In the genomic region with DNA sequence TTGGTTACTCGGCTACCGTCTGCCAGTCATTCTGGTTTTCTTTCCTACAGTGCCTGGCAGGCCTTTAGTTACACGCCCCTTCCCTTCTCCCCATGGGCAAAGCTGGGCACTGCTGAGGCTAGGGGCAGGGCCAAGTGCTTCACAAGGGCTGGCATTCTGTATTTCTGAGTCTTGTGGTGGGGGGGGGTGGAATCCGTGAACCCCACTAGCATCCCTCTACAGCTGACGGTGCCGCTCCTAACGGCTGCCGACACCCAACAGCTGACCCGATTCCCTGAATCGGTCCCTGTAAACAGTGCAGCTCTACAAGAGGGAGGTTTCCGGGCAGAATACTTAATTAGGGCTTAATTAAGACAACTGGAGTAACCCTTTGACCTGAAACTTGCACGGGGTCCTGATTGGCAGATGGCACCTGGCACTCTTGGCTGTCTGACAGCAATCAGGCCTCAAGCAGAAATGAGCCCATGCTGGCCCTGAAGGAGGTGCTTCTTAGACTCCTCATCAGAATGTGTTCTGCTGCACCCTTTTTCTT, we compare ENCODE assay signal across 10 mouse cellular contexts. TPM values are rescaled to one million over a fixed set of nuclear protein-coding genes. Genes with fewer than 3 reads are reported as not detected.
DNase-seq lines count a peak whose midpoint lies in the region; ATAC-seq and TF ChIP-seq lines count a peak whose summit lies in the region.
"Had no signal": no experiment of that assay in that cellular context is flagged by ENCODE, and none has a peak within 500 bp of the region (broad histone marks: within the 10 kb centered on the region; RNA-seq: fewer than 3 reads in every experiment).

No protein-coding gene starts in this region.

- peak; percentile 24; the same call in 1 of the 2 replicates for ATAC-seq in embryonic facial prominence, embryonic 15.5 days (ENCODE audit: insufficient number of reproducible peaks, low FRiP score, low TSS enrichment, low read depth)

- no peaks in the 10 kb centered on the region for H3K9me3 ChIP-seq in embryonic facial prominence, embryonic 15.5 days (replicated peaks)

- no peak overlapping the region for H3K4me2 ChIP-seq in embryonic facial prominence, embryonic 15.5 days (replicated peaks)

- 33% methylated on average over 12 of the region's 12 CpGs for WGBS in embryonic facial prominence, embryonic 15.5 days

- peaks cover 12% of the 10 kb centered on the region; the same call in 1 of the 2 replicates for H3K4me1 ChIP-seq in embryonic facial prominence, embryonic 15.5 days

- no peaks in the 10 kb centered on the region for H3K27me3 ChIP-seq in embryonic facial prominence, embryonic 15.5 days

- no peak overlapping the region for H3K4me3 ChIP-seq in embryonic facial prominence, embryonic 15.5 days (replicated peaks)
- peak overlapping the region; percentile 11; the same call in 1 of the 2 replicates for H3K4me3 ChIP-seq in layer of hippocampus, adult 2 months
- H3K4me3 ChIP-seq: heart, adult 2 months had no signal

- no peak overlapping the region for H3K27ac ChIP-seq in embryonic facial prominence, embryonic 15.5 days (replicated peaks)
- peak overlapping the region; percentile 58 for H3K27ac ChIP-seq in layer of hippocampus, adult 2 months
- H3K27ac ChIP-seq: heart, adult 2 months had no signal

- no peaks in the 10 kb centered on the region for H3K36me3 ChIP-seq in embryonic facial prominence, embryonic 15.5 days

- no peak for TF ChIP-seq CTCF in layer of hippocampus, adult 2 months (conservative IDR thresholded peaks at IDR 0.05)

- DNase-seq in gastrocnemius, postnatal 10 days = peak; percentile 20
- no peak for DNase-seq in gastrocnemius, adult 18-20 months (ENCODE audit: low spot score)
- peak; percentile 22 to 64 for DNase-seq in layer of hippocampus, adult 2 months (ENCODE audit: low spot score in 2 of 2)
- DNase-seq in retina, embryonic 14.5 days (ENCODE audit: low spot score) = peak; percentile 71
- DNase-seq in urinary bladder, postnatal 4 days (ENCODE audit: low spot score in 2 of 2) = no peak
- no peak for DNase-seq in spleen, adult 18-20 months
- DNase-seq in lung, postnatal 14 days = no peak
- DNase-seq: heart, adult 2 months; kidney, adult 2 months had no signal

- no peak overlapping the region for H3K9ac ChIP-seq in embryonic facial prominence, embryonic 15.5 days

RNA-seq across cellular contexts. Expression of gene Frmpd1, which starts 24.2 kb away (rescaled TPM):
- 1 to 10 TPM; 3.6 to 3.9 TPM for total RNA-seq in gastrocnemius, postnatal 10 days (2021)
- total RNA-seq in gastrocnemius, adult 18-20 months (2021) = not detected
- polyA plus RNA-seq in embryonic facial prominence, embryonic 15.5 days (2015; fragmentation: Nextera tagmentation; extraction: Ambion mirVana) = 4.1 and 4.5 TPM in 2 replicates
- total RNA-seq in layer of hippocampus, adult 2 months (2021) = 10 to 100 TPM; 15.7 to 16.4 TPM

Comparison
In these comparisons a context has a peak if more than half of its experiments do, and no peak if none do; other contexts are left out.
1. DNase-seq: peak in gastrocnemius, postnatal 10 days (single experiment), layer of hippocampus, adult 2 months (2 of 2) and retina, embryonic 14.5 days (single experiment); none in gastrocnemius, adult 18-20 months (single experiment), urinary bladder, postnatal 4 days (0 of 2), spleen, adult 18-20 months (0 of 2) and lung, postnatal 14 days (single experiment).
2. RNA of gene Frmpd1, which starts 24.2 kb away (total RNA-seq): 15.7 to 16.4 TPM in layer of hippocampus, adult 2 months and 3.6 to 3.9 TPM in gastrocnemius, postnatal 10 days; not detected in gastrocnemius, adult 18-20 months; every median in the first group is over 4 times any median in the second.